Mouse (Mus musculus): ENCODE results near the gene 2610528A11Rik. TPM values are rescaled to one million over a fixed set of nuclear protein-coding genes. Genes with fewer than 3 reads are reported as not detected.
A peak's percentile ranks its signal among the peaks of the same experiment; 100 is the strongest.

The 2610528A11Rik gene
- polyA plus RNA-seq, 1 experiment: not detected

GRCm38 (mm10) chr14:37102484-37102883 lies 11.3 kb downstream of the 2610528A11Rik start:
- Histone ChIP-seq H3K4me1 (ENCODE audit: control insufficient read depth, insufficient read depth, low read length) (no peaks in the 10 kb centered on the region), H3K27ac (ENCODE audit: insufficient read depth, low read length) (no peak overlapping the region), H3K4me3 (ENCODE audit: low read depth, low read length) (no peak overlapping the region), H3K9me3 (replicated peaks; ENCODE audit: control insufficient read depth, insufficient read depth, low read length, poor library complexity, severe bottlenecking) (no peaks in the 10 kb centered on the region), H3K27me3 (ENCODE audit: control insufficient read depth, insufficient read depth, low read length, poor library complexity, severe bottlenecking) (no peaks in the 10 kb centered on the region), H3K36me3 (ENCODE audit: control insufficient read depth, insufficient read depth, low read length, poor library complexity, severe bottlenecking) (no peaks in the 10 kb centered on the region), H3K9ac (ENCODE audit: low read depth, poor library complexity, severe bottlenecking) (no peak overlapping the region)
- no peak for TF ChIP-seq POLR2A (IDR thresholded peaks at IDR 0.05; ENCODE audit: insufficient read depth, low read length)
- no peak for TF ChIP-seq CTCF (IDR thresholded peaks at IDR 0.05; ENCODE audit: low read depth, low read length)
- TF ChIP-seq EP300 (IDR thresholded peaks at IDR 0.05; ENCODE audit: insufficient read depth, low read depth, low read length): no peak

GRCm38 (mm10) chr14:37101531-37101930 lies 12.3 kb downstream of the 2610528A11Rik start:
- no peaks in the 10 kb centered on the region for H3K9me3 ChIP-seq (replicated peaks; ENCODE audit: control insufficient read depth, insufficient read depth, low read length, poor library complexity, severe bottlenecking)
- TF ChIP-seq CTCF (IDR thresholded peaks at IDR 0.05; ENCODE audit: low read depth, low read length): no peak
- TF ChIP-seq POLR2A (IDR thresholded peaks at IDR 0.05; ENCODE audit: insufficient read depth, low read length): no peak
- TF ChIP-seq EP300 (IDR thresholded peaks at IDR 0.05; ENCODE audit: insufficient read depth, low read depth, low read length): no peak
- H3K9ac ChIP-seq (ENCODE audit: low read depth, poor library complexity, severe bottlenecking): no peak overlapping the region
- H3K27ac ChIP-seq (ENCODE audit: insufficient read depth, low read length): no peak overlapping the region
- H3K4me3 ChIP-seq (ENCODE audit: low read depth, low read length): no peak overlapping the region
- no peaks in the 10 kb centered on the region for H3K27me3 ChIP-seq (ENCODE audit: control insufficient read depth, insufficient read depth, low read length, poor library complexity, severe bottlenecking)
- no peaks in the 10 kb centered on the region for H3K4me1 ChIP-seq (ENCODE audit: control insufficient read depth, insufficient read depth, low read length)
- no peaks in the 10 kb centered on the region for H3K36me3 ChIP-seq (ENCODE audit: control insufficient read depth, insufficient read depth, low read length, poor library complexity, severe bottlenecking)

- Histone ChIP-seq H3K9me3 (replicated peaks; ENCODE audit: control insufficient read depth, insufficient read depth, low read length, poor library complexity, severe bottlenecking) (no peaks in the 10 kb centered on the region), H3K27me3 (ENCODE audit: control insufficient read depth, insufficient read depth, low read length, poor library complexity, severe bottlenecking) (no peaks in the 10 kb centered on the region), H3K36me3 (ENCODE audit: control insufficient read depth, insufficient read depth, low read length, poor library complexity, severe bottlenecking) (no peaks in the 10 kb centered on the region), H3K27ac (ENCODE audit: insufficient read depth, low read length) (no peak within 1 kb of the TSS), H3K9ac (ENCODE audit: low read depth, poor library complexity, severe bottlenecking) (no peak within 1 kb of the TSS), H3K4me3 (ENCODE audit: low read depth, low read length) (peak within 1 kb of the TSS; percentile 34), H3K4me1 (ENCODE audit: control insufficient read depth, insufficient read depth, low read length) (no peaks in the 10 kb centered on the region)
- TF ChIP-seq POLR2A (IDR thresholded peaks at IDR 0.05; ENCODE audit: insufficient read depth, low read length) (no peak), EP300 (IDR thresholded peaks at IDR 0.05; ENCODE audit: insufficient read depth, low read depth, low read length) (no peak), CTCF (IDR thresholded peaks at IDR 0.05; ENCODE audit: low read depth, low read length) (no peak)
Observed at GRCm38 (mm10) chr14:37097956-37098530, 15.8 kb downstream of the 2610528A11Rik start, which contains the start of gene Cdhr1. Cdhr1 (minus strand) TSS chr14:37098347.

- Histone ChIP-seq H3K27me3 (ENCODE audit: control insufficient read depth, insufficient read depth, low read length, poor library complexity, severe bottlenecking) (no peaks in the 10 kb centered on the region), H3K27ac (ENCODE audit: insufficient read depth, low read length) (no peak overlapping the region), H3K9ac (ENCODE audit: low read depth, poor library complexity, severe bottlenecking) (no peak overlapping the region), H3K36me3 (ENCODE audit: control insufficient read depth, insufficient read depth, low read length, poor library complexity, severe bottlenecking) (no peaks in the 10 kb centered on the region), H3K4me1 (ENCODE audit: control insufficient read depth, insufficient read depth, low read length) (no peaks in the 10 kb centered on the region), H3K9me3 (replicated peaks; ENCODE audit: control insufficient read depth, insufficient read depth, low read length, poor library complexity, severe bottlenecking) (no peaks in the 10 kb centered on the region), H3K4me3 (ENCODE audit: low read depth, low read length) (no peak overlapping the region)
- TF ChIP-seq CTCF (IDR thresholded peaks at IDR 0.05; ENCODE audit: low read depth, low read length) (no peak), POLR2A (IDR thresholded peaks at IDR 0.05; ENCODE audit: insufficient read depth, low read length) (no peak), EP300 (IDR thresholded peaks at IDR 0.05; ENCODE audit: insufficient read depth, low read depth, low read length) (no peak)
Observed at GRCm38 (mm10) chr14:37095556-37095955, 18.3 kb downstream of the 2610528A11Rik start.

- TF ChIP-seq EP300 (IDR thresholded peaks at IDR 0.05; ENCODE audit: insufficient read depth, low read depth, low read length) (no peak), POLR2A (IDR thresholded peaks at IDR 0.05; ENCODE audit: insufficient read depth, low read length) (no peak), CTCF (IDR thresholded peaks at IDR 0.05; ENCODE audit: low read depth, low read length) (no peak)
- Histone ChIP-seq H3K9me3 (replicated peaks; ENCODE audit: control insufficient read depth, insufficient read depth, low read length, poor library complexity, severe bottlenecking) (no peaks in the 10 kb centered on the region), H3K4me3 (ENCODE audit: low read depth, low read length) (no peak overlapping the region), H3K27me3 (ENCODE audit: control insufficient read depth, insufficient read depth, low read length, poor library complexity, severe bottlenecking) (no peaks in the 10 kb centered on the region), H3K27ac (ENCODE audit: insufficient read depth, low read length) (no peak overlapping the region), H3K4me1 (ENCODE audit: control insufficient read depth, insufficient read depth, low read length) (no peaks in the 10 kb centered on the region), H3K36me3 (ENCODE audit: control insufficient read depth, insufficient read depth, low read length, poor library complexity, severe bottlenecking) (no peaks in the 10 kb centered on the region), H3K9ac (ENCODE audit: low read depth, poor library complexity, severe bottlenecking) (no peak overlapping the region)
Observed at GRCm38 (mm10) chr14:37094436-37094835, 19.4 kb downstream of the 2610528A11Rik start.

GRCm38 (mm10) chr14:37083755-37084154 lies 30.1 kb downstream of the 2610528A11Rik start:
- H3K36me3 ChIP-seq (ENCODE audit: control insufficient read depth, insufficient read depth, low read length, poor library complexity, severe bottlenecking): no peaks in the 10 kb centered on the region
- no peaks in the 10 kb centered on the region for H3K9me3 ChIP-seq (replicated peaks; ENCODE audit: control insufficient read depth, insufficient read depth, low read length, poor library complexity, severe bottlenecking)
- no peaks in the 10 kb centered on the region for H3K27me3 ChIP-seq (ENCODE audit: control insufficient read depth, insufficient read depth, low read length, poor library complexity, severe bottlenecking)
- no peak overlapping the region for H3K4me3 ChIP-seq (ENCODE audit: low read depth, low read length)
- TF ChIP-seq CTCF (IDR thresholded peaks at IDR 0.05; ENCODE audit: low read depth, low read length) (no peak), POLR2A (IDR thresholded peaks at IDR 0.05; ENCODE audit: insufficient read depth, low read length) (no peak), EP300 (IDR thresholded peaks at IDR 0.05; ENCODE audit: insufficient read depth, low read depth, low read length) (no peak)
- no peak overlapping the region for H3K27ac ChIP-seq (ENCODE audit: insufficient read depth, low read length)
- H3K9ac ChIP-seq (ENCODE audit: low read depth, poor library complexity, severe bottlenecking): no peak overlapping the region
- no peaks in the 10 kb centered on the region for H3K4me1 ChIP-seq (ENCODE audit: control insufficient read depth, insufficient read depth, low read length)

All from ES-Bruce4 (cell line).